Mouse (Mus musculus): ENCODE results near the gene Flnb.

Gene Flnb

GRCm38 (mm10) chr14:7989961-7990360 lies 172.2 kb downstream of the Flnb start:
- no peak for DNase-seq (ENCODE audit: low read depth, low spot score)

- DNase-seq (ENCODE audit: low read depth, low spot score): no peak
Measured at GRCm38 (mm10) chr14:7991108-7991776, 173.5 kb downstream of the Flnb start.

- no peak for DNase-seq (ENCODE audit: low read depth, low spot score)
Measured at GRCm38 (mm10) chr14:7992158-7992557, 174.4 kb downstream of the Flnb start.

- peak; percentile 71 for DNase-seq (ENCODE audit: low read depth, low spot score)
Measured at GRCm38 (mm10) chr14:7994271-7994767, 176.6 kb downstream of the Flnb start, which contains the start of gene Dnase1l3. TSS of gene Dnase1l3 (minus strand) at chr14:7994573.

- DNase-seq (ENCODE audit: low read depth, low spot score): peak; percentile 95
Measured at GRCm38 (mm10) chr14:7997255-7997696, 179.5 kb downstream of the Flnb start.

GRCm38 (mm10) chr14:7999030-7999429 lies 181.3 kb downstream of the Flnb start:
- DNase-seq (ENCODE audit: low read depth, low spot score): no peak

GRCm38 (mm10) chr14:7999435-7999834 lies 181.7 kb downstream of the Flnb start:
- DNase-seq (ENCODE audit: low read depth, low spot score): no peak

- no peak for DNase-seq (ENCODE audit: low read depth, low spot score)
Measured at GRCm38 (mm10) chr14:8000247-8000646, 182.5 kb downstream of the Flnb start.

Data from CD4-positive, CD25-positive, alpha-beta regulatory T cell, adult 2 months (primary cell).